Mouse (Mus musculus) C2C12 (cell line): ENCODE data around the gene Zfp618. TPM values are rescaled to one million over a fixed set of nuclear protein-coding genes. Genes with fewer than 3 reads are reported as not detected.

Experiments used
- H3K27me3 ChIP-seq: one replicate; pipeline ENCODE4 v1.6.1; 2011; ENCODE audit not compliant: control insufficient read depth, insufficient read depth, insufficient read length
- H3K36me3 ChIP-seq: one replicate; pipeline ENCODE4 v1.6.1; 2011; ENCODE audit not compliant: control insufficient read depth, insufficient read depth
- H3K4me3 ChIP-seq: one replicate; pipeline ENCODE4 v1.5.1; 2011; ENCODE audit warnings: mild to moderate bottlenecking, control low read depth; ENCODE audit not compliant: poor library complexity, insufficient read depth, severe bottlenecking
- H3K79me2 ChIP-seq: one replicate; pipeline ENCODE4 v1.6.1; 2011; ENCODE audit not compliant: control insufficient read depth, insufficient read depth
- H3K79me3 ChIP-seq: one replicate; pipeline ENCODE4 v1.6.1; 2011; ENCODE audit warnings: low read depth, control low read depth
- H3ac ChIP-seq: one replicate; pipeline ENCODE3; 2011; ENCODE audit warnings: low read depth; ENCODE audit not compliant: control insufficient read depth, insufficient read length
- CEBPB ChIP-seq: IDR thresholded peaks from one replicate; pipeline ENCODE4 v1.6.1; 2011; ENCODE audit warnings: low read depth, mild to moderate bottlenecking, control low read depth, moderate library complexity
- CTCF ChIP-seq: IDR thresholded peaks from one replicate; pipeline ENCODE4 v1.5.1; 2011; ENCODE audit not compliant: control insufficient read depth, insufficient read depth, insufficient read length
- FOSL1 ChIP-seq: IDR thresholded peaks from one replicate; pipeline ENCODE4 v1.8.0; 2011; ENCODE audit warnings: mild to moderate bottlenecking, low read length; ENCODE audit not compliant: poor library complexity, insufficient read depth, severe bottlenecking
- MAX ChIP-seq: IDR thresholded peaks from one replicate; pipeline ENCODE4 v1.6.1; 2011; ENCODE audit warnings: mild to moderate bottlenecking, control low read depth
- MYOD1 ChIP-seq: IDR thresholded peaks from one replicate; pipeline ENCODE4 v1.6.1; 2011; ENCODE audit warnings: low read depth; ENCODE audit not compliant: control insufficient read depth, insufficient read length
- MYOG ChIP-seq: IDR thresholded peaks from one replicate; pipeline ENCODE4 v1.6.1; 2011; ENCODE audit not compliant: control insufficient read depth, insufficient read length; ENCODE audit errors: extremely low read depth
- USF1 ChIP-seq: IDR thresholded peaks from one replicate; pipeline ENCODE4 v1.6.1; 2011; ENCODE audit warnings: low read depth, mild to moderate bottlenecking, control low read depth, moderate library complexity
- polyA plus RNA-seq: library from polyadenylated mRNA; unstranded; fragments of >200 nt; fragmentation: generic; extraction: Trizol; gene quantifications from one replicate; pipeline ENCODE4 v1.2.1, GENCODE M21; 2012; ENCODE audit warnings: missing spikeins

Gene Zfp618
- polyA plus RNA-seq, 1 experiment: 0.01 TPM

GRCm38 (mm10) chr4:63171122-63171521 is 205.7 kb downstream of the Zfp618 start:
- Histone ChIP-seq H3K79me2 (no peaks in the 10 kb centered on the region), H3ac (no peak overlapping the region), H3K27me3 (peaks cover 24% of the 10 kb centered on the region), H3K36me3 (no peaks in the 10 kb centered on the region), H3K4me3 (no peak overlapping the region), H3K79me3 (no peaks in the 10 kb centered on the region)
- TF ChIP-seq FOSL1 (no peak), MYOG (no peak), CEBPB (no peak)

DNA sequence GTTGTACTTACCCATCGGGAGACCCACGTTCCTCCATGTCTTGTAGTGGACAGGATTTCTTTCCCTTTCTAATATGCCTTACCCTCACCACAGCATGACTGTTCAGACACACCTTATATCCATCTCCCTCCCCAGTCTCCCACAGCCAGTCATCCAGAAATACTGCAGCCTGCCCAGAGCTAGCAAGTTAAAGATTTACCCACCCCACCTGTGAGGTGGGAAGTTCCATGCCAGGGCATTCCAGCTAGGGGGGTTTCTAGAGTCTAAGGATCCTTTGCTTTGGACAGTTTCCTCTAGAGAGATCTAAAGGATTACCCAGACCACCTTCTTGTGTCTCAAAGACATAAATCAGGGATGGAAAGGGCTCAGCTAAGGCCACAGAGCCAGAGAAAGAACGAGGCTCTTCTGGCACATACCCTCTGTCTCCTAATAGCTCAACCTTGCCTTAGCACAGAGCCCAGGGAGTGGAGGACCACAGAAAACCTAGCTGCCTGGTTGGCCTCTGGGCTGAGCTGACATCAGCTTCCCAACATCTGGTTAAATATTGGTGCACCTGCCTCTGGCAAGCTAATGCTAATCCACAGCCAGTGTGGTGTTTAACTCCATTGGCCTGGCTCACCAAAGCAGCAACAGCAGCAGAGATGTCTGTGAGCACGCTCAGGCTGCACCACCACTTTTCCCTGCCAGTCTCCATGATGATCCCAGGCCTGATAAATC is 206.8 kb downstream of the Zfp618 start, which contains the start of gene Kif12:
Gene Kif12 (minus strand): TSS at position 163 of the 717 bp plus-strand sequence.
- no peak within 1 kb of the TSS for H3K4me3 ChIP-seq
- H3K27me3 ChIP-seq: peaks cover 14% of the 10 kb centered on the region
- no peaks in the 10 kb centered on the region for H3K79me3 ChIP-seq
- H3K79me2 ChIP-seq: no peaks in the 10 kb centered on the region
- TF ChIP-seq FOSL1 (no peak), MAX (no peak), CEBPB (no peak), CTCF (no peak), USF1 (no peak), MYOG (no peak), MYOD1 (no peak)
- no peak within 1 kb of the TSS for H3ac ChIP-seq
- H3K36me3 ChIP-seq: no peaks in the 10 kb centered on the region

- Histone ChIP-seq H3K36me3 (no peaks in the 10 kb centered on the region), H3ac (no peak overlapping the region), H3K4me3 (no peak overlapping the region), H3K79me2 (no peaks in the 10 kb centered on the region), H3K27me3 (peaks cover 13% of the 10 kb centered on the region), H3K79me3 (no peaks in the 10 kb centered on the region)
- TF ChIP-seq CEBPB (no peak), CTCF (no peak), MAX (no peak), MYOG (no peak), FOSL1 (no peak), USF1 (no peak), MYOD1 (no peak)
Observed at GRCm38 (mm10) chr4:63181556-63181955, 216.2 kb downstream of the Zfp618 start.

- no peaks in the 10 kb centered on the region for H3K79me2 ChIP-seq
- no peaks in the 10 kb centered on the region for H3K36me3 ChIP-seq
- H3K79me3 ChIP-seq: no peaks in the 10 kb centered on the region
- no peak overlapping the region for H3ac ChIP-seq
- peaks cover 32% of the 10 kb centered on the region for H3K27me3 ChIP-seq
- TF ChIP-seq USF1 (no peak), MAX (no peak), FOSL1 (no peak), CEBPB (no peak), MYOG (no peak), MYOD1 (no peak), CTCF (no peak)
- H3K4me3 ChIP-seq: no peak overlapping the region
Observed at GRCm38 (mm10) chr4:63186281-63186870, 221.0 kb downstream of the Zfp618 start.

Other genes with a start within 250 kb of the Zfp618 start
- gene Ambp, start 189.2 kb downstream of the Zfp618 start, polyA plus RNA-seq: not detected
- gene Kif12, start 206.6 kb downstream of the Zfp618 start, polyA plus RNA-seq: not detected
- 0.08 TPM for gene Col27a1, start 248.4 kb downstream of the Zfp618 start, polyA plus RNA-seq